Mouse (Mus musculus) intestine, embryonic 14.5 days (tissue): ENCODE measurements around the gene Fam193a. TPM values are rescaled to one million over a fixed set of nuclear protein-coding genes. Genes with fewer than 3 reads are reported as not detected.

Source experiments
- ATAC-seq: fragments of 200-750 bp; cut with Nextera tagmentation; replicated peaks from 2 replicates; pipeline ENCODE4 v1.8.0; 2017; ENCODE audit warnings: low read depth, moderate number of reproducible peaks, moderate TSS enrichment, moderate library complexity; ENCODE audit not compliant: low FRiP score, low TSS enrichment
- DNase-seq: peaks from one replicate; pipeline ENCODE4 v3.0.0-alpha.2; 2018; ENCODE audit warnings: low spot score
- H3K27ac ChIP-seq: fragments of 300-500 bp; sonication (generic); 2 replicates; pipeline ENCODE4 v1.5.1; 2014; ENCODE audit warnings: low read depth, mild to moderate bottlenecking, control low read depth
- H3K27me3 ChIP-seq: fragments of 300-500 bp; sonication (generic); replicated peaks from 2 replicates; pipeline ENCODE4 v1.6.1; 2014; ENCODE audit warnings: low read length, control low read depth; ENCODE audit not compliant: control insufficient read depth, insufficient read depth
- H3K36me3 ChIP-seq: fragments of 300-500 bp; sonication (generic); 2 replicates; pipeline ENCODE4 v1.6.1; 2014; ENCODE audit warnings: low read length, control low read depth; ENCODE audit not compliant: control insufficient read depth, insufficient read depth
- H3K4me1 ChIP-seq: fragments of 300-500 bp; sonication (generic); replicated peaks from 2 replicates; pipeline ENCODE4 v1.6.1; 2014; ENCODE audit warnings: low read length, control low read depth, mixed read lengths; ENCODE audit not compliant: control insufficient read depth, insufficient read depth
- H3K4me2 ChIP-seq: fragments of 300-500 bp; sonication (generic); 2 replicates; pipeline ENCODE4 v1.6.1; 2014; ENCODE audit warnings: low read length
- H3K4me3 ChIP-seq: fragments of 300-500 bp; sonication (generic); 2 replicates; pipeline ENCODE4 v1.5.1; 2014; ENCODE audit warnings: low read depth, low read length, control low read depth, mixed read lengths
- H3K9ac ChIP-seq: fragments of 300-500 bp; sonication (generic); 2 replicates; pipeline ENCODE4 v1.6.1; 2014; ENCODE audit warnings: mild to moderate bottlenecking, low read length
- H3K9me3 ChIP-seq: fragments of 300-500 bp; sonication (generic); 2 replicates; pipeline ENCODE4 v1.6.1; 2016; ENCODE audit warnings: low read length, control low read depth; ENCODE audit not compliant: control insufficient read depth
- WGBS: fragments of 180-500 bp; shearing (Covaris S2); extraction: QIAGEN DNeasy Blood & Tissue Kit; methylation state at CpG from one replicate; pipeline ENCODE4 v1.1.7; 2014; 5-methylcytosine and 5-hydroxymethylcytosine counted together
- polyA plus RNA-seq: library from polyadenylated mRNA; unstranded; fragments of >200 nt; fragmentation: Nextera tagmentation; extraction: Ambion mirVana; gene quantifications from 2 replicates; pipeline ENCODE4 v1.2.1, GENCODE M21; 2014

Fam193a gene
- polyA plus RNA-seq, 1 experiment from 2014 or later = 13.0 TPM

DNA sequence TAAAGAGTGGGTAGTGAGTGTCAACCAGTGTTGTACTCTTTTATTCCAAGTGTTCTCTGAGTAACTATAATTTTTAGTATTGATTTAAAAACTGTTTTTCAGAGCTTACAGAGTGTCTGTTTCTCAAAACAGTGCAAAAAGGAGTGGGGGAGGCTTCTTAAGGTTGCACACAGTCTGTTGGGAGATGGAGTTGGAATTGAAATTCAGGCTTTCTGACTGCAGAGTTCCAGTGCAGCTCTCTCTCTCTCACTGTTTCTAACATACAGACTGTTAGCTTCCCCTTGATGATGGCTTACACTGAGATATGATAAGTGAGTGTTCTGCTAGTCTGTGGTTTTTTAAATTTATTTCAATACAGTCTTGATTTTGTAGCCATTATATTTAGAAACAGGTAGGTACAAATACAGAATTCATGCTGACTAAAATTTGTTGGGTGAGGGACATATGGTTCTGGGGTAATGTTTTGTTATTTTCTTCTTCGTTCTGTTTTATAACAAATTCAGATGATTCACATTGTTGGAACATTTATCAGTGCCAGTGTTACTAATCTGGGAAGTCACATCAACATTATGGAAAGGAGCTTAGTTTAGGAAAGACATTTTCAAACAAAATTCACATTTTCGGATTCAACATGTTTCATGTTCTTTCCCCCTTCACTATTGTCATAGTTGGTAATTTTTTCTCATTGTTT, 26.3 kb downstream of the Fam193a start:
- Histone ChIP-seq H3K4me3 (no peak overlapping the region), H3K36me3 (no peaks in the 10 kb centered on the region), H3K27ac (no peak overlapping the region), H3K4me2 (no peak overlapping the region), H3K27me3 (no peaks in the 10 kb centered on the region), H3K4me1 (no peaks in the 10 kb centered on the region), H3K9ac (no peak overlapping the region), H3K9me3 (no peaks in the 10 kb centered on the region)
- no peak for DNase-seq
- 85% methylated on average over 2 of the region's 2 CpGs for WGBS
- ATAC-seq = no peak

DNA sequence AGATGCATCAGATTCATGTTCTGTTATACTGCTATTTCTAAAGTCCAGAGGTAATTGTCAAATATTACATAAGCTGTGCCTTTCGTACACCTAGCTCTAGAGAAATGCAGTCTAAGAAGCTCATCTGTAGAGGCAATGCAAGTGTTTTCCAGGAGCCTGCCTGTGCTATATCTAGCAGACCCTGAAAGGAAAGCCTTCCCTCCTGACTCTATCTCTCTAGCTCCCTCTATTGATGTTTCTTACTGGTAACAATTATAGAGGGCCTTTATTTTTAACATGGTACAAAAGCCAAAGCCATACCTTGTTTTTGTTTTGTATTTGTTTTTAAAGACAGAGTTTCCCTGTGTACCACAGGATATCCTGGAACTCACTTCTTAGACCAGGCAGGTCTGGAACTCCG, 28.1 kb downstream of the Fam193a start:
- DNase-seq (no peak), ATAC-seq (no peak)
- Histone ChIP-seq H3K27ac (no peak overlapping the region), H3K36me3 (no peaks in the 10 kb centered on the region), H3K4me3 (no peak overlapping the region), H3K4me2 (no peak overlapping the region), H3K9me3 (no peaks in the 10 kb centered on the region), H3K9ac (no peak overlapping the region), H3K4me1 (no peaks in the 10 kb centered on the region), H3K27me3 (no peaks in the 10 kb centered on the region)
- WGBS = 93% methylated on average over 2 of the region's 2 CpGs

- no peak overlapping the region for H3K27ac ChIP-seq
- H3K9me3 ChIP-seq = no peaks in the 10 kb centered on the region
- 78% methylated on average over 1 of the region's 1 CpGs for WGBS
- no peak overlapping the region for H3K4me3 ChIP-seq
- no peak for DNase-seq
- H3K27me3 ChIP-seq = no peaks in the 10 kb centered on the region
- no peak overlapping the region for H3K9ac ChIP-seq
- no peak for ATAC-seq
- H3K4me2 ChIP-seq = no peak overlapping the region
- H3K4me1 ChIP-seq = no peaks in the 10 kb centered on the region
- H3K36me3 ChIP-seq = no peaks in the 10 kb centered on the region
Measured at GRCm38 (mm10) chr5:34398326-34398725, 28.6 kb downstream of the Fam193a start.

DNA sequence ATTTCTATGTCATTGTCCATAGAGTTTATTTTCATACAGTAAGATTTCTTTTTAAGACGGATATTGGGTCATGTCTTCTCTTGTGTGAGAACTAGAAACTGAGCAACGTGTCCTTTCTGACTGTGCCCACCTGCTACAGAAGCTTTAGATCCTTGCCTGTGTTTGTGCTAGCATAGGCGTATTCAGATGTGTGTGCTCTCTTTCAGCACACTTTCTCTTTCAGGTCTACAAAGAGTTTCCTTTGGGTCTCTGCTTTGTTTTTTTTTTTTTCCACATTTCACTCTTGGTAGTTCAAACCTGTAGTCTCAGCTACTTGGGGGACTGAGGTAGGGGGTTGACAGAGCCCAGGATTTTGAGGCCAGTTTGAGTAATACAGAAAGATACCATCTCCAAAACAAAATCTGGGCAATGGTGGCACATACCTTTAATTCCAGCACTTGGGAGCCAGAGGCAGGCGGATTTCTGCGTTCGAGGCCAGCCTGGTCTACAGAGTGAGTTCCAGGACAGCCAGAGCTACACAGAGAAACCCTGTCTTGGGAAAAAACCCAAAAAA, 37.7 kb downstream of the Fam193a start:
- Histone ChIP-seq H3K4me1 (no peaks in the 10 kb centered on the region), H3K9me3 (no peaks in the 10 kb centered on the region), H3K9ac (no peak overlapping the region), H3K36me3 (0 out of 2 replicates have a peak, but pooled peaks cover 8% of the 10 kb centered on the region), H3K4me2 (no peak overlapping the region), H3K4me3 (no peak overlapping the region), H3K27me3 (no peaks in the 10 kb centered on the region), H3K27ac (no peak overlapping the region)
- ATAC-seq = no peak
- 89% methylated on average over 6 of the region's 6 CpGs for WGBS
- no peak for DNase-seq

DNA sequence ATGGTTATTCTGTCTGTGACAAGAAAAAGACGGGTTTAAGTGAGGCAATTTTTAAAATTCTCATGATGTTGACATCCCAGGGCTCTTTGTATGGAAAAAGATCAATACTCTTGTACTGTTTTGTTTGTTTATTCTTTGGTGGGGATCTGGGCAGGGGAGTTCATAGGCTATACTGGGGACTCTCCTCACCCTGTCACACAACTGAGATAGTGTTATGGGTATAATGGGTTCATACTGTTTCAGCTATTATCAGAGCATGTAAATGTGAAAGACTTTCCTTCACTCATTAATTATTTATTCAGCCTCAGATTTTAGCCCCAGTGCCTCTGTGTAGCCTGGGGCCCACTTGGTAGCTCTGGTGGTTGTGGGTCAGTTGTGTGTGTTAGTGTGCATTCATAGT, 39.3 kb downstream of the Fam193a start:
- Histone ChIP-seq H3K4me3 (no peak overlapping the region), H3K27me3 (no peaks in the 10 kb centered on the region), H3K9me3 (no peaks in the 10 kb centered on the region), H3K9ac (no peak overlapping the region), H3K4me2 (no peak overlapping the region), H3K4me1 (no peaks in the 10 kb centered on the region), H3K27ac (no peak overlapping the region), H3K36me3 (peaks cover 13% of the 10 kb centered on the region; the same call in 1 of the 2 replicates)
- DNase-seq (no peak), ATAC-seq (no peak)
- 69% methylated on average over 1 of the region's 1 CpGs for WGBS

DNA sequence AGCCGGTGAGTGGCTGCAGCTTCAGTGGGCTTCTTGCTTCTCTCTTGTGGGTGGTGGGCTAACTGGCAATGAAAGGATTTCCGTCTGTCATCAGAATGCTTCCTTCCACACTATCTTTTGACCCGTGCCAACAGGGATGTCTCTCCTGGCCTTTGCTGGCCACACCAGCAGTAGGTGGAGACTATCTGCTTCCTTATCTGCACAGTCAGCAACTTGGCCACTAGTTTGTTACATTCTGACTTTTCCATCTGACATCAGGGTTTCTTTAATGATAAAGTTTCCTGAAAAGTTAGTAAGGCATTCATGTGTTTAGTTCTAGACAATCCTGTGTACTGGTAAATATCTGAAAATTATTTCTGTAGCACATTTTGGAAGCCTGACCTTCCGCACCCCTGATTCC, 41.1 kb downstream of the Fam193a start:
- Histone ChIP-seq H3K4me1 (no peaks in the 10 kb centered on the region), H3K9me3 (no peaks in the 10 kb centered on the region), H3K27ac (no peak overlapping the region), H3K36me3 (peaks cover 13% of the 10 kb centered on the region; the same call in 1 of the 2 replicates), H3K9ac (no peak overlapping the region), H3K27me3 (no peaks in the 10 kb centered on the region), H3K4me2 (no peak overlapping the region), H3K4me3 (no peak overlapping the region)
- ATAC-seq (no peak), DNase-seq (no peak)
- 82% methylated on average over 4 of the region's 4 CpGs for WGBS

- H3K9me3 ChIP-seq = no peaks in the 10 kb centered on the region
- no peaks in the 10 kb centered on the region for H3K27me3 ChIP-seq
- H3K9ac ChIP-seq = no peak overlapping the region
- 46% methylated on average over 2 of the region's 2 CpGs for WGBS
- no peak overlapping the region for H3K27ac ChIP-seq
- ATAC-seq = no peak
- H3K36me3 ChIP-seq = peaks cover 16% of the 10 kb centered on the region
- no peak overlapping the region for H3K4me3 ChIP-seq
- no peak overlapping the region for H3K4me2 ChIP-seq
- DNase-seq = no peak
- H3K4me1 ChIP-seq = no peaks in the 10 kb centered on the region
Measured at GRCm38 (mm10) chr5:34413921-34414320, 44.2 kb downstream of the Fam193a start.

DNA sequence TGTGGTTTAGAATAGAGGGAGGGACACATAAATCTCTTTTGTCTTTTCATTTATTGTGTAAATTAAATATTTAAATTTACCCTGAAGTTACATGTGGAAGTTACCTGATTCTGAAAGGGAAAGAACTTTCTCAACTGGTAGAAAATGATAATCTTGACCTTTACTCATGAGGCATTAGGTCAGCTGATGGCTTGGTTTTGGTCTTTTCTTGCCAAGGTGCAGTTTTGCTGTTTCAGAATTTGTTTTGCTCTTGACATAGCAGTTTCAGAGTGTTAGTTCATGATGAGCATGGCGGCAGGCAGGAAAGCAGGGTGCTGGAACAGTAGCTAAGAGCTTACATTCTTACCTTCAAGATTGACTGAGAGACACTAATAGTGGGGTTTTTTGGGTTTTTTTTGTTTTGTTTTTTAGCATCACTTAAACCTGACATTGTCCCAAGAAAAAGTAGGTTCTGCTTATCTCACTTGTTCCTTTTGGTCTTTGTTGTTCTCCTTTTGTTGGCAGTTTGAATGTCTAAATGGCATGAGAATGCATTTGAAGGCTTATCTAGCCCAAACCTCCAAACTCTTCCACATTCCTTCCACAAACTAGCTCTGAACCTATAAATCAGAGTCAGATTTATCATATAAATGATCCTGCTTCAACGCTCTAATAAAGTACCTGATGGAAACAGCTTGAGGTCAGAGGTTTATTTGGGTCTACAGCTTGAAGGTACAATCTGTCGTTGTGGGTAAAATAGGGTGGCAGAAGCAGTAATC, 47.7 kb downstream of the Fam193a start:
- DNase-seq = no peak
- H3K4me2 ChIP-seq = no peak overlapping the region
- no peaks in the 10 kb centered on the region for H3K27me3 ChIP-seq
- 78% methylated on average over 3 of the region's 3 CpGs for WGBS
- no peaks in the 10 kb centered on the region for H3K4me1 ChIP-seq
- no peak overlapping the region for H3K4me3 ChIP-seq
- H3K9ac ChIP-seq = no peak overlapping the region
- H3K27ac ChIP-seq = no peak overlapping the region
- no peaks in the 10 kb centered on the region for H3K9me3 ChIP-seq
- ATAC-seq = no peak
- H3K36me3 ChIP-seq = peaks cover 32% of the 10 kb centered on the region
